Mouse (Mus musculus): ENCODE measurements around the gene Best3. TPM values are rescaled to one million over a fixed set of nuclear protein-coding genes. Genes with fewer than 3 reads are reported as not detected.

Gene Best3
- polyA plus RNA-seq, 2 experiments = not detected

DNA sequence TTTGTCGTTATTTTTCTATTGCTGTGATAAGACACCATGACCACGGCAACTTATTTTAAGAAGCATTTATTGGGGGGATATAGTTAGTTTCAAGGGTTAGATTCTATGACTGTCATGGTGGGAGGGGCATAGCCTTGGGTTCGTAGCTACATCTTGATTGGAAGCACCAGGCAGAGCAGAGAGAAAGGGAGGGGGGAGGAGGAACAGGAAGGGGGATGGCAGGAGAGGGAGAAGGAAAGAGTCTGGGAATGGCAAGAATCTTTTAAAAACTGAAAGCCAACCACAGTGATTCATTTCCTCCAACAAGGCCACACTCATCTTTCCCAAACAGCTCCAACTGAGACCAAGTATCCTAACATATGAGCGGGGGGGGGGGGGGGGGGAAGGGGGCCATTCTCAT lies 3.6 kb upstream of the Best3 start:
- DNase-seq (ENCODE audit: low read depth in 3 of 3, low spot score in 3 of 3) (no peak), ATAC-seq (ENCODE audit: insufficient read depth) (no peak)
- H3K4me2 ChIP-seq (ENCODE audit: low read depth) = no peak overlapping the region
- H3K4me3 ChIP-seq (ENCODE audit: insufficient read depth in 1 of 2, low read depth in 2 of 2, low read length in 2 of 2) = no peak overlapping the region
- H3K27me3 ChIP-seq (ENCODE audit: control insufficient read depth, insufficient read depth, low read length) = no peaks in the 10 kb centered on the region
- TF ChIP-seq EP300 (IDR thresholded peaks at IDR 0.05; ENCODE audit: low read depth) = no peak
- no peak for TF ChIP-seq CTCF (IDR thresholded peaks at IDR 0.05; ENCODE audit: low read depth)
- no peaks in the 10 kb centered on the region for H3K4me1 ChIP-seq (replicated peaks; ENCODE audit: control insufficient read depth in 2 of 2, insufficient read depth in 2 of 2, low read length in 1 of 2)
- no peak overlapping the region for H3K27ac ChIP-seq
- WGBS (ENCODE audit: insufficient replicate concordance) = 41% methylated on average over 4 of the region's 4 CpGs
- no peaks in the 10 kb centered on the region for H3K36me3 ChIP-seq (replicated peaks; ENCODE audit: control insufficient read depth, insufficient read depth, low read depth)
- H3K9ac ChIP-seq (replicated peaks) = no peak overlapping the region
- no peaks in the 10 kb centered on the region for H3K9me3 ChIP-seq (ENCODE audit: control insufficient read depth, low read length)

DNA sequence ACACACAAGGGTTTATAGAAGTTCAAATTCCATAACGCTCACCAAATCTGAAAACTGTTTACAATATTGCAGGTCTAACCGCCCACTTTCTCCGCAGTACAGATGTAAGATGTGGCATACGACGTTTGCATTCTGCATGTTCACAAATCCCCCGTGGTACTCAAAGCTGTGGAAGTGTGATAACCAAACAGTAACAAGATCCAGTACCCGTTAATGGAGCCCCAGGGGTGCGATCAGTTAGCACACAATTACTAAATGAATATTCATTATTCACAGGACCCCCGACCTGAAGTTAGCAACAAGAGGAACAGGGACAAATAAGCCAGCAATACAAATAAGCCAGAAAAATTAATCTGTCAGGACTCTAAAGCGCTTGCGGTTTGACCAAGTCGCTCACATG lies 1.3 kb upstream of the Best3 start:
- no peaks in the 10 kb centered on the region for H3K9me3 ChIP-seq (ENCODE audit: control insufficient read depth, low read length)
- no peaks in the 10 kb centered on the region for H3K4me1 ChIP-seq (replicated peaks; ENCODE audit: control insufficient read depth in 2 of 2, insufficient read depth in 2 of 2, low read length in 1 of 2)
- no peak overlapping the region for H3K4me3 ChIP-seq (ENCODE audit: insufficient read depth in 1 of 2, low read depth in 2 of 2, low read length in 2 of 2)
- no peaks in the 10 kb centered on the region for H3K36me3 ChIP-seq (replicated peaks; ENCODE audit: control insufficient read depth, insufficient read depth, low read depth)
- no peaks in the 10 kb centered on the region for H3K27me3 ChIP-seq (ENCODE audit: control insufficient read depth, insufficient read depth, low read length)
- 54% methylated on average over 12 of the region's 12 CpGs for WGBS (ENCODE audit: insufficient replicate concordance)
- ATAC-seq (ENCODE audit: insufficient read depth) (no peak), DNase-seq (ENCODE audit: low read depth in 3 of 3, low spot score in 3 of 3) (no peak)
- H3K27ac ChIP-seq = no peak overlapping the region
- no peak overlapping the region for H3K9ac ChIP-seq (replicated peaks)
- H3K4me2 ChIP-seq (ENCODE audit: low read depth) = no peak overlapping the region
- TF ChIP-seq CTCF (IDR thresholded peaks at IDR 0.05; ENCODE audit: low read depth) (no peak), EP300 (IDR thresholded peaks at IDR 0.05; ENCODE audit: low read depth) (no peak)

DNA sequence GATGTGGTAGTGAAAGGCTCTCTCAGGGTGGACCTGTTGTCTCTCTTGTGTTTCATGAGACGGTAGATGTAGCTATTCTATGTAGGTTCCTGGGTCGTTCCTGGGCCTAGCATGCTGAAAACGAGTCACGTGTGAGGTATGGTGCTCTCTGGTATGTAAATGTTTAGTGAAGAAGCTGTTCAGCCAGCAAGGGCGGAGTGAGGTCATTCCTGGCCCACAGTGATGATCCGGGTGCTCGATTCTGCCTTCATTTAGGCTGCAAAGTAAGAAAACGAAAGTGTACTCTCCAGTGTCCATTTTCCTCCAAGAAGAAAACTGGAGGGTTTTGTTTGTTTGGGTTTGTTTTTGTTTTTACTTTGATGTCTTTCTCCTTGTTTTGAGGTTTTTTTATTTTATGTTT lies 7.9 kb downstream of the Best3 start:
- ATAC-seq (ENCODE audit: insufficient read depth) (no peak), DNase-seq (ENCODE audit: low read depth in 3 of 3, low spot score in 3 of 3) (no peak)
- H3K4me1 ChIP-seq (replicated peaks; ENCODE audit: control insufficient read depth in 2 of 2, insufficient read depth in 2 of 2, low read length in 1 of 2) = no peaks in the 10 kb centered on the region
- H3K36me3 ChIP-seq (replicated peaks; ENCODE audit: control insufficient read depth, insufficient read depth, low read depth) = no peaks in the 10 kb centered on the region
- H3K9me3 ChIP-seq (ENCODE audit: control insufficient read depth, low read length) = no peaks in the 10 kb centered on the region
- H3K4me3 ChIP-seq (ENCODE audit: insufficient read depth in 1 of 2, low read depth in 2 of 2, low read length in 2 of 2) = no peak overlapping the region
- H3K4me2 ChIP-seq (ENCODE audit: low read depth) = no peak overlapping the region
- TF ChIP-seq EP300 (IDR thresholded peaks at IDR 0.05; ENCODE audit: low read depth) = no peak
- TF ChIP-seq CTCF (IDR thresholded peaks at IDR 0.05; ENCODE audit: low read depth) = no peak
- H3K27ac ChIP-seq = no peak overlapping the region
- no peak overlapping the region for H3K9ac ChIP-seq (replicated peaks)
- H3K27me3 ChIP-seq (ENCODE audit: control insufficient read depth, insufficient read depth, low read length) = no peaks in the 10 kb centered on the region
- WGBS (ENCODE audit: insufficient replicate concordance) = 67% methylated on average over 8 of the region's 8 CpGs

DNA sequence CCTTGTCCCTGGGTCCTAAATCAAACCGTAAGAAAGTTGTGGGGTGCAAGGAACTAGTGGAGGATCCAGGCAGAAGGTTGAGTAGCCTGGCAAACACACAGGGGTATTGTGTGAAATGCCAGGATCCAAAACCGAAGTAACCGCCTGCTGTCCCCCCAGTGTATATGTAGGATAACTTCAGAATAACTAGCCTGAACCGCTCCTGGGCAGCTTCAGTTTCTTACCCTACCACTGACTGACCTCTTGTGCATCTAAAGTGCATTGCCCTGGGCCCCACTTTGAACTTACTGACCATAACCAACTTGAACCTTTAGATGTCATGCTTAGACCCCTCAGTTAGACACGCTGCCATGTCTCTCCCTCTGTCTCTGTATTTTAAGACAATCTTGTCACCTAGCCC lies 9.0 kb downstream of the Best3 start:
- WGBS (ENCODE audit: insufficient replicate concordance) = 60% methylated on average over 5 of the region's 5 CpGs
- Histone ChIP-seq H3K9ac (replicated peaks) (no peak overlapping the region), H3K9me3 (ENCODE audit: control insufficient read depth, low read length) (no peaks in the 10 kb centered on the region), H3K36me3 (replicated peaks; ENCODE audit: control insufficient read depth, insufficient read depth, low read depth) (no peaks in the 10 kb centered on the region), H3K27me3 (ENCODE audit: control insufficient read depth, insufficient read depth, low read length) (no peaks in the 10 kb centered on the region), H3K4me2 (ENCODE audit: low read depth) (no peak overlapping the region), H3K4me1 (replicated peaks; ENCODE audit: control insufficient read depth in 2 of 2, insufficient read depth in 2 of 2, low read length in 1 of 2) (no peaks in the 10 kb centered on the region), H3K27ac (no peak overlapping the region), H3K4me3 (ENCODE audit: insufficient read depth in 1 of 2, low read depth in 2 of 2, low read length in 2 of 2) (no peak overlapping the region)
- TF ChIP-seq CTCF (IDR thresholded peaks at IDR 0.05; ENCODE audit: low read depth) (no peak), EP300 (IDR thresholded peaks at IDR 0.05; ENCODE audit: low read depth) (no peak)
- DNase-seq (ENCODE audit: low read depth in 3 of 3, low spot score in 3 of 3) (no peak), ATAC-seq (ENCODE audit: insufficient read depth) (no peak)

DNA sequence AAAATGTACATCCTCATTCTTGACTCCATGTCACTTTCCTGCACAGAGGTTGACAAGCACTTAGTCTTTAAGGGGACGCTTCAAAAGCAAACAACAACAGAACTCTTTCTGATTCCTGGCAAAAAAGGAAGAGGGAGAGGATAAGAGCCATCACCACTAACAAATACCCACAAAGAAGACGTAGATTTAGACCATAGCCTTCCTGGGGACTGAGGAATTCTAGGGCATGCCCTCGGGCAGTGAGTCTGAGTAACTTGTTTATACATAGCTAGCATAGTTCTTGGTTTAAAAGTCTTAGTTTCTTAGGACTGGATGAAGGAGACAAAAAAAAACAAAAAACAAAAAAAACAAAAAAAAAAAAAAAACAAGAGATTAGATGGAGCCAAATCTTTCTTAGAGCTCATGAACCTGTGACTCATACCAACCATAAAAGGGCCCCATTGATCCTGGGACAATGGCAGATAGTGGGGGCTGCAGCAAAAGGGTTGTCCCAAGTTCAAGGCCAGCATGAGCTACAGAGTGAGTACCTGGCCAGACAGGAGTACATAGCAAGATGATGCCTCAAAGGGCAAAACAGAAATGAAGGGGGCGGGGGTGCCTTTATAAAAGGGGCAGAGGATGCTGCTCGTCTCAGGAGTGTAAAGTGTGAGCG lies 9.6 kb downstream of the Best3 start:
- Histone ChIP-seq H3K9me3 (ENCODE audit: control insufficient read depth, low read length) (no peaks in the 10 kb centered on the region), H3K4me3 (ENCODE audit: insufficient read depth in 1 of 2, low read depth in 2 of 2, low read length in 2 of 2) (no peak overlapping the region), H3K4me1 (replicated peaks; ENCODE audit: control insufficient read depth in 2 of 2, insufficient read depth in 2 of 2, low read length in 1 of 2) (no peaks in the 10 kb centered on the region), H3K9ac (replicated peaks) (no peak overlapping the region), H3K36me3 (replicated peaks; ENCODE audit: control insufficient read depth, insufficient read depth, low read depth) (no peaks in the 10 kb centered on the region), H3K27me3 (ENCODE audit: control insufficient read depth, insufficient read depth, low read length) (no peaks in the 10 kb centered on the region), H3K4me2 (ENCODE audit: low read depth) (no peak overlapping the region), H3K27ac (no peak overlapping the region)
- ATAC-seq (ENCODE audit: insufficient read depth) = no peak
- TF ChIP-seq CTCF (IDR thresholded peaks at IDR 0.05; ENCODE audit: low read depth) = no peak
- TF ChIP-seq EP300 (IDR thresholded peaks at IDR 0.05; ENCODE audit: low read depth) = no peak
- WGBS (ENCODE audit: insufficient replicate concordance) = 45% methylated on average over 6 of the region's 6 CpGs
- DNase-seq (ENCODE audit: low read depth in 3 of 3, low spot score in 3 of 3) = no peak

All from liver, embryonic 14.5 days (tissue).